Mouse (Mus musculus) forebrain, embryonic 13.5 days (tissue): ENCODE data around the gene Nxn. TPM values are rescaled to one million over a fixed set of nuclear protein-coding genes. Genes with fewer than 3 reads are reported as not detected.

Experiments used
- ATAC-seq: fragments of 200-750 bp; cut with Nextera tagmentation; 2 replicates; pipeline ENCODE4 v1.8.0; 2017
- H3K27ac ChIP-seq: fragments of 300-500 bp; sonication (generic); 2 replicates; pipeline ENCODE4 v1.5.1; 2015; ENCODE audit warnings: inconsistent platforms, mild to moderate bottlenecking, moderate library complexity
- H3K27me3 ChIP-seq: fragments of 300-500 bp; sonication (generic); 2 replicates; pipeline ENCODE4 v1.6.1; 2015; ENCODE audit warnings: mild to moderate bottlenecking, inconsistent platforms
- H3K36me3 ChIP-seq: fragments of 300-500 bp; sonication (generic); 2 replicates; pipeline ENCODE4 v1.6.1; 2015; ENCODE audit warnings: mild to moderate bottlenecking, inconsistent platforms; ENCODE audit not compliant: poor library complexity, severe bottlenecking
- H3K4me1 ChIP-seq: fragments of 300-500 bp; sonication (generic); 2 replicates; pipeline ENCODE4 v1.6.1; 2015; ENCODE audit warnings: inconsistent platforms
- H3K4me2 ChIP-seq: fragments of 300-500 bp; sonication (generic); 2 replicates; pipeline ENCODE4 v1.6.1; 2015; ENCODE audit warnings: inconsistent platforms, mild to moderate bottlenecking, moderate library complexity
- H3K4me3 ChIP-seq: fragments of 300-500 bp; sonication (generic); 2 replicates; pipeline ENCODE4 v1.5.1; 2015; ENCODE audit warnings: mild to moderate bottlenecking, inconsistent platforms
- H3K9ac ChIP-seq: fragments of 300-500 bp; sonication (generic); 2 replicates; pipeline ENCODE4 v1.6.1; 2015; ENCODE audit warnings: mild to moderate bottlenecking, inconsistent platforms
- H3K9me3 ChIP-seq: fragments of 300-500 bp; sonication (generic); replicated peaks from 2 replicates; pipeline ENCODE4 v1.6.1; 2016; ENCODE audit warnings: inconsistent platforms
- whole genome bisulfite sequencing: fragments of 180-500 bp; shearing (Covaris S2); methylation state at CpG from one replicate; pipeline ENCODE4 v1.1.7; 2015; 5-methylcytosine and 5-hydroxymethylcytosine counted together
- polyA plus RNA-seq: library from polyadenylated mRNA; unstranded; fragments of >200 nt; fragmentation: Nextera tagmentation; extraction: Ambion mirVana; gene quantifications from 2 replicates; pipeline ENCODE4 v1.2.1, GENCODE M21; 2015

Nxn gene
- polyA plus RNA-seq, 1 experiment from 2014 or later = 23.4 TPM

GRCm38 (mm10) chr11:76290367-76290766 is 108.6 kb downstream of the Nxn start:
- Histone ChIP-seq H3K27ac (peak overlapping the region; percentile 82), H3K27me3 (no peaks in the 10 kb centered on the region), H3K4me2 (no peak overlapping the region; the same call in 1 of the 2 replicates), H3K9ac (no peak overlapping the region), H3K4me1 (peaks cover 82% of the 10 kb centered on the region), H3K9me3 (no peaks in the 10 kb centered on the region), H3K4me3 (no peak overlapping the region), H3K36me3 (no peaks in the 10 kb centered on the region)
- peak; percentile 82 for ATAC-seq
- 20% methylated on average over 11 of the region's 11 CpGs for WGBS

DNA sequence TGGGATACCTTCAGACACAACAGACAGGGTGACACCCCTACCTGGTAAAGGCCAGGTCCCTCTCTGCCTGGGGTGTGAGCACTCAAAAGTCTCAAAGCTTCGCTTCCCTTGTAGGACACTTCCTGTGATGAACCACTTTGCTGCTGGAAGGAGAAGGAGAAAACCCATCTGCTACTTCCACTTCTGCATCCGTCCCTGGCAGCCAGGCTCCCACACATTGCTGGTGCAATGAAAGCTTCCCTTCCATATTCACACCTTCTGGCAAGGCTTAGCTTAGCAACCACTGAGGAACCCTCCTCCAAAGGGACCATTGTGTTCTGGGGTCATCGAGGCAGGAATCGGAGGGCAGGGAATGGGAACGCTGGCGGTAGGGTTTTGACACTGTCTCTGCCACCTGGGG is 110.3 kb downstream of the Nxn start:
- no peak overlapping the region for H3K9ac ChIP-seq
- no peak overlapping the region for H3K4me2 ChIP-seq
- H3K4me1 ChIP-seq = peaks cover 65% of the 10 kb centered on the region
- no peaks in the 10 kb centered on the region for H3K36me3 ChIP-seq
- no peak for ATAC-seq
- no peaks in the 10 kb centered on the region for H3K27me3 ChIP-seq
- H3K27ac ChIP-seq = peak overlapping the region; percentile 82; the same call in 1 of the 2 replicates
- WGBS = 82% methylated on average over 6 of the region's 6 CpGs
- no peak overlapping the region for H3K4me3 ChIP-seq
- no peaks in the 10 kb centered on the region for H3K9me3 ChIP-seq

DNA sequence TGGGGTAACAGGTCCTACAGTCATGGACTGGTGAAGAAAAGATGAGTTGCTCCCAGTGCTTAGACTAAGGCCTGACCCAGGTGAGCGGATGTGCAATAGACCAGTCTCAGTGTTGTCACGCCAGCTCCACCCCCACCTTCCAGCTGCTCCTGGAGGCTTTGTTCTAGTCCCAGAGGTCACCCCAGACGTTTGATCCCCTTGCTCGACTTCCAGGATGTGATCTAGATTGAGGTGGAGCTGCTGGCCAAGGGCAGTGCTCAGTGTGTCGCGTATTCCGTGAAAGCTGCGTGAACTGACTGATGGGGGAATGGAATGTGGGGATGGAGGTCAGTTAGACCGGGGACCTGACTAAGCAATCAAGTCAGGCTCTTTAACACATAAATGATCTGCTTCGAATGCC is 111.6 kb downstream of the Nxn start:
- Histone ChIP-seq H3K27ac (no peak overlapping the region), H3K4me1 (peaks cover 52% of the 10 kb centered on the region), H3K4me2 (no peak overlapping the region), H3K9ac (no peak overlapping the region), H3K27me3 (no peaks in the 10 kb centered on the region), H3K4me3 (no peak overlapping the region), H3K9me3 (no peaks in the 10 kb centered on the region), H3K36me3 (0 out of 2 replicates have a peak, but pooled peaks cover 2% of the 10 kb centered on the region)
- no peak for ATAC-seq
- 45% methylated on average over 10 of the region's 10 CpGs for WGBS

DNA sequence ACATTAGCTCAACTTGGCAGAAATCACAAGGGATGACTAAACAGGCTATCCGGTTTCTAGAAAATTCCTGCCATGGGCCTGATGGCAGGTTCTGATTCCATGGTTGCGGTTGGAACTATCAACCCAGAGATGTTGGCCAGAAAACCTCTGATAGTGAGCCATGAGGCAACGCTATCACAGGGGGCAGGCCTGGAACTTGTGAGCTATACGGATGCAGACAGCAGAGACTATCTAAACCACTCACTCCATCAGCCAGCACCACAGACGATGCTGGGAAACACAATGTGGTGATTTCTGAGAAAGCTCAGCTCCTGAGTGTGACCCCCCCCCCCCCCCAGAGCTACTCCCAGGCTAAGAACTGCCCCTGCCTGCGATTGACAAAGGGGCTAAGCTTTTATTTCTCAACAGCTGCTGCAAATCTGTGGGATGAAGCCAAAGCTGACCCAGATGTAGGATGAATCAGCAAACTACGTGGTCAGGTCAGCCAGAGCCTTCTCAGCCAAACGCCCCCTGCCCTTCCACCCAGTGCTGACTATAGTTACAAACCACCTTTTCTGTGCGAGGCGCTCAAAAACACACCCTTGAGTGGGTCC is 112.3 kb downstream of the Nxn start:
- no peak overlapping the region for H3K4me2 ChIP-seq
- 0 out of 2 replicates have a peak, but pooled peaks cover 2% of the 10 kb centered on the region for H3K36me3 ChIP-seq
- 69% methylated on average over 10 of the region's 10 CpGs for WGBS
- no peaks in the 10 kb centered on the region for H3K27me3 ChIP-seq
- no peaks in the 10 kb centered on the region for H3K9me3 ChIP-seq
- no peak overlapping the region for H3K4me3 ChIP-seq
- H3K9ac ChIP-seq = no peak overlapping the region
- no peak for ATAC-seq
- H3K27ac ChIP-seq = no peak overlapping the region
- H3K4me1 ChIP-seq = peaks cover 47% of the 10 kb centered on the region

DNA sequence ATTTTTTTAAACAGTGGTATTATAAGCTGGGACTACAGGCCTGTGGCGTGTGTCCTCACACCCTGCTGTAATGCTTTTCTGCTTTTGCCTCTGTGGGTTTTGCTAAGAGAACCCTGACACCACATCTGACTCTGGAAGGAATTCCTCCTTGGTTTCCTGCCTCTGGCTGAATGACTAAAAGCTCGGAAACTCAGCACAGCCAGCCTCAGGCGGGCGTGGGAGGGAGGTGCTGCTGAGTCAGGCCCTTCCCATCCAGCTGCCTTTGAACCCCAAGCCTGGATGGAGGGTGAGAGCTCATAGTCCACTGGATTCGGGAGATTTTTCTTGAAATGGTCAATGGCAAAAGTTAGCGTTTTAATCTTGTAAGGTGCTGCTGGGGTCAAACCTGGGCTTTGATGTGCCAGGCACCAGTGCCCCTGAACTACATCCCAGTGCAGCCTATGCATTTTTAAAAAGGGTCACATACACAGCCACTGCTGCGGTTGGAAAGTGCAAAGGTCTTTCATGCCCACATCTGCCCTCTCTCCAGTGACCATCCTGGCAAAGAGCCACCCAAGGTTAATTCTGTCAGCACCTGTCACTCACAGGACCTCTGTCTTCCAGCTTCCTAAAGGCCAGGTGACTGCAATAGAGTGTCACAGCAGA is 113.4 kb downstream of the Nxn start:
- H3K36me3 ChIP-seq = 0 out of 2 replicates have a peak, but pooled peaks cover 2% of the 10 kb centered on the region
- no peak overlapping the region for H3K4me2 ChIP-seq
- H3K9ac ChIP-seq = no peak overlapping the region
- H3K4me3 ChIP-seq = no peak overlapping the region
- ATAC-seq = no peak
- WGBS = 76% methylated on average over 7 of the region's 7 CpGs
- H3K27me3 ChIP-seq = no peaks in the 10 kb centered on the region
- H3K4me1 ChIP-seq = peaks cover 43% of the 10 kb centered on the region
- H3K27ac ChIP-seq = no peak overlapping the region
- H3K9me3 ChIP-seq = no peaks in the 10 kb centered on the region

DNA sequence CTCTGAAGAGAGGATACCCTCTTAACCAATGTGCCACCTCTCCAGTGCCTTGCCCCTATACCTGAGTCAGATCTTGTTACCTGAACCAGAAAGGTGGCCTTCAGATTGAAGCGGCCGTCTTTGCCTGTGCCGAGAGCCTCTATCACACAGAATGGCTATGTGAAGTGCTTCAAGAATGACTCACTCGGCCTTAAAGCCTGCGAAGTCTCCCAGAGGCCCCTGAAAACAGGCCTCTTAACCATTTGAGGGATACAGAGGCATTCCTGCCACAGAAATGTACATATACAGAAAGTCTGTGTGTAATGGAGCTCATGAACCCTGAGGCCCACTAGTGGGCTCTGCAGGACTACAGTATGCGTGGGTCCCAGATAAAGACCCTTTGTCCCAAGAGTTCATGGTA is 115.1 kb downstream of the Nxn start:
- Histone ChIP-seq H3K9me3 (no peaks in the 10 kb centered on the region), H3K27me3 (no peaks in the 10 kb centered on the region), H3K36me3 (0 out of 2 replicates have a peak, but pooled peaks cover 2% of the 10 kb centered on the region), H3K4me2 (no peak overlapping the region), H3K4me3 (no peak overlapping the region), H3K4me1 (peaks cover 40% of the 10 kb centered on the region), H3K27ac (no peak overlapping the region), H3K9ac (no peak overlapping the region)
- 97% methylated on average over 6 of the region's 6 CpGs for WGBS
- ATAC-seq = no peak

GRCm38 (mm10) chr11:76279971-76280370 is 119.0 kb downstream of the Nxn start:
- H3K9me3 ChIP-seq = no peaks in the 10 kb centered on the region
- H3K36me3 ChIP-seq = peaks cover 8% of the 10 kb centered on the region; the same call in 1 of the 2 replicates
- no peak overlapping the region for H3K4me2 ChIP-seq
- no peak overlapping the region for H3K9ac ChIP-seq
- peak overlapping the region; percentile 35 for H3K27ac ChIP-seq
- H3K27me3 ChIP-seq = no peaks in the 10 kb centered on the region
- peaks cover 15% of the 10 kb centered on the region for H3K4me1 ChIP-seq
- ATAC-seq = no peak
- 40% methylated on average over 2 of the region's 2 CpGs for WGBS
- no peak overlapping the region for H3K4me3 ChIP-seq

GRCm38 (mm10) chr11:76278960-76279852 is 119.7 kb downstream of the Nxn start:
- H3K4me2 ChIP-seq = no peak overlapping the region
- H3K9ac ChIP-seq = peak overlapping the region; percentile 26; the same call in 1 of the 2 replicates
- ATAC-seq = peak; percentile 43
- H3K4me3 ChIP-seq = no peak overlapping the region
- H3K4me1 ChIP-seq = peaks cover 15% of the 10 kb centered on the region
- no peaks in the 10 kb centered on the region for H3K9me3 ChIP-seq
- WGBS = 42% methylated on average over 14 of the region's 14 CpGs
- H3K27me3 ChIP-seq = no peaks in the 10 kb centered on the region
- H3K27ac ChIP-seq = peak overlapping the region; percentile 35
- H3K36me3 ChIP-seq = peaks cover 8% of the 10 kb centered on the region; the same call in 1 of the 2 replicates

DNA sequence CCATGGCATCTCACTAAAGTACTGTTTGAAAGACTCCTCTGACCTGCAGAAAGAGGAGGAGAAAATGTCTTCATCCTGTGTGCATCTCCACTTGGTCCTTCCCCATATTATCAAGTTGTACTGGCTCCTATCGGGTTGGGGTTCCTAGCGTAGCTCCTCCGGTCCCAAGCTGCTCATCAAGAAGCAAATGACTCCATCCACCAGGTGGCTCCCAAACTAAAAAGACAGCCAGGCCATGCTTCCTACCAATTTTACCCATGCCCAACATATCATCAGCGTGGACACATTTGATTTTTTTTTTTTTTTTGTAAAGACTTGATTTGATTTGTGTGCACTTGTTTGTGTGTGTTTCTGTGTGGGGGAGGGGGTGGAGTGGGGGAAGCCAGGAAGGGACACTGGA is 126.5 kb downstream of the Nxn start:
- no peak for ATAC-seq
- Histone ChIP-seq H3K27ac (no peak overlapping the region), H3K4me1 (peaks cover 13% of the 10 kb centered on the region), H3K9ac (no peak overlapping the region), H3K9me3 (no peaks in the 10 kb centered on the region), H3K4me3 (no peak overlapping the region), H3K27me3 (0 out of 2 replicates have a peak, but pooled peaks cover 5% of the 10 kb centered on the region), H3K36me3 (peaks cover 9% of the 10 kb centered on the region; the same call in 1 of the 2 replicates), H3K4me2 (no peak overlapping the region)
- WGBS = 85% methylated on average over 4 of the region's 4 CpGs

DNA sequence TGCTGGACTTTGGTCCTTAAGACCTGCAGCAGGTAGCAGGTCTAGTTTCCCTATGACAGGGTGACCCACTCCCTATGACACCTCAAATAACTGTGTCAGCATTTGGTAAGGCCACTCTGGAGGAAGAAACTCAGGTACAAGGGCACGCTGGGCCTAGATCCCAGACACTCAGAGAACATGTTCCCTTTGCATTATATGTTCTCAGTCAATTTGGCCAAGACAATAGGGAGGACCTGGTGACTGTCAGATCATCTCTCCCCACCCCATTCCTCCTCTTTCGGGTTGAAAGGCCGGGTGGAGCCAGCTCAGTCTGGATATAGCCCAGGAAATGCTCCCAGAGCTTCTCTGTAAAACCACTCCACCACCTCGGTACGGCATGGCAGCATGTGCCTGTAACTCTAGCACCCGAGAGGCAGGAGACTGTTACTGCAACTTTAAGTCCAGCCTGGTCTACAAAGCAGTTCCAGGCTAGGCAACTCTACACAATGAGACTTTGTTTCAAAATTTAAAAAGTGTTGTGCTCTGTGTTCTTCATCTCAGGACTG is 130.3 kb downstream of the Nxn start:
- Histone ChIP-seq H3K9ac (peak overlapping the region; percentile 58), H3K36me3 (peaks cover 4% of the 10 kb centered on the region; the same call in 1 of the 2 replicates), H3K4me1 (peaks cover 31% of the 10 kb centered on the region), H3K27me3 (peaks cover 14% of the 10 kb centered on the region; the same call in 1 of the 2 replicates), H3K4me3 (no peak overlapping the region), H3K27ac (peak overlapping the region; percentile 60; the same call in 1 of the 2 replicates), H3K9me3 (no peaks in the 10 kb centered on the region), H3K4me2 (no peak overlapping the region)
- WGBS = 36% methylated on average over 6 of the region's 6 CpGs
- no peak for ATAC-seq

- peak overlapping the region; percentile 20 for H3K4me2 ChIP-seq
- peak overlapping the region; percentile 60 for H3K27ac ChIP-seq
- H3K4me3 ChIP-seq = no peak overlapping the region
- H3K36me3 ChIP-seq = peaks cover 4% of the 10 kb centered on the region; the same call in 1 of the 2 replicates
- 5% methylated on average over 5 of the region's 5 CpGs for WGBS
- no peaks in the 10 kb centered on the region for H3K9me3 ChIP-seq
- H3K27me3 ChIP-seq = peaks cover 14% of the 10 kb centered on the region; the same call in 1 of the 2 replicates
- peak; percentile 69 for ATAC-seq
- H3K9ac ChIP-seq = peak overlapping the region; percentile 58
- H3K4me1 ChIP-seq = peaks cover 34% of the 10 kb centered on the region
Measured at GRCm38 (mm10) chr11:76268001-76268459, 130.9 kb downstream of the Nxn start.
